Mouse (Mus musculus): ENCODE data around the gene Cdk4.

Cdk4 gene

GRCm38 (mm10) chr10:127108262-127108583 lies 44.9 kb downstream of the Cdk4 start:
- Histone ChIP-seq H3K36me3 (ENCODE audit: insufficient read depth, low read length) (peaks cover 14% of the 10 kb centered on the region), H3K9me3 (ENCODE audit: low read length) (no peaks in the 10 kb centered on the region), H3K4me3 (replicated peaks; ENCODE audit: low read length) (no peak overlapping the region), H3K27me3 (ENCODE audit: insufficient read depth, low read length) (no peaks in the 10 kb centered on the region), H3K4me1 (replicated peaks; ENCODE audit: low read depth, low read length) (peaks cover 26% of the 10 kb centered on the region)
- no peak for TF ChIP-seq CTCF (conservative IDR thresholded peaks at IDR 0.05; ENCODE audit: low read length)
- no peak for TF ChIP-seq POU5F1 (IDR thresholded peaks at IDR 0.05; ENCODE audit: borderline replicate concordance, low read length)
- no peak for TF ChIP-seq NANOG (IDR thresholded peaks at IDR 0.05; ENCODE audit: borderline replicate concordance, low read length)

- TF ChIP-seq NANOG (IDR thresholded peaks at IDR 0.05; ENCODE audit: borderline replicate concordance, low read length) (no peak), CTCF (conservative IDR thresholded peaks at IDR 0.05; ENCODE audit: low read length) (peak; percentile 37), POU5F1 (IDR thresholded peaks at IDR 0.05; ENCODE audit: borderline replicate concordance, low read length) (no peak)
- H3K36me3 ChIP-seq (ENCODE audit: insufficient read depth, low read length): peaks cover 29% of the 10 kb centered on the region
- H3K4me1 ChIP-seq (replicated peaks; ENCODE audit: low read depth, low read length): peaks cover 26% of the 10 kb centered on the region
- H3K9me3 ChIP-seq (ENCODE audit: low read length): no peaks in the 10 kb centered on the region
- H3K4me3 ChIP-seq (replicated peaks; ENCODE audit: low read length): no peak overlapping the region
- H3K27me3 ChIP-seq (ENCODE audit: insufficient read depth, low read length): no peaks in the 10 kb centered on the region
These were observed 47.9 kb downstream of the Cdk4 start for GRCm38 (mm10) chr10:127111001-127111887.

GRCm38 (mm10) chr10:127114408-127114807 lies 51.1 kb downstream of the Cdk4 start:
- no peak overlapping the region for H3K4me3 ChIP-seq (replicated peaks; ENCODE audit: low read length)
- TF ChIP-seq CTCF (conservative IDR thresholded peaks at IDR 0.05; ENCODE audit: low read length): no peak
- no peak for TF ChIP-seq NANOG (IDR thresholded peaks at IDR 0.05; ENCODE audit: borderline replicate concordance, low read length)
- TF ChIP-seq POU5F1 (IDR thresholded peaks at IDR 0.05; ENCODE audit: borderline replicate concordance, low read length): no peak
- H3K9me3 ChIP-seq (ENCODE audit: low read length): no peaks in the 10 kb centered on the region
- peaks cover 45% of the 10 kb centered on the region for H3K4me1 ChIP-seq (replicated peaks; ENCODE audit: low read depth, low read length)
- peaks cover 50% of the 10 kb centered on the region for H3K36me3 ChIP-seq (ENCODE audit: insufficient read depth, low read length)
- H3K27me3 ChIP-seq (ENCODE audit: insufficient read depth, low read length): no peaks in the 10 kb centered on the region

GRCm38 (mm10) chr10:127115068-127115467 lies 51.7 kb downstream of the Cdk4 start:
- H3K4me1 ChIP-seq (replicated peaks; ENCODE audit: low read depth, low read length): peaks cover 48% of the 10 kb centered on the region

More at GRCm38 (mm10) chr10:127115068-127115467, 51.7 kb downstream of the Cdk4 start:
- peaks cover 54% of the 10 kb centered on the region for H3K36me3 ChIP-seq (ENCODE audit: insufficient read depth, low read length)
- H3K27me3 ChIP-seq (ENCODE audit: insufficient read depth, low read length): no peaks in the 10 kb centered on the region
- no peaks in the 10 kb centered on the region for H3K9me3 ChIP-seq (ENCODE audit: low read length)
- TF ChIP-seq CTCF (conservative IDR thresholded peaks at IDR 0.05; ENCODE audit: low read length) (peak; percentile 59), POU5F1 (IDR thresholded peaks at IDR 0.05; ENCODE audit: borderline replicate concordance, low read length) (no peak)
- no peak overlapping the region for H3K4me3 ChIP-seq (replicated peaks; ENCODE audit: low read length)

All from E14TG2a.4 (cell line).